Mouse (Mus musculus): ENCODE measurements around the gene Aspdh.

GRCm38 (mm10) chr7:44495992-44496770 is 31.0 kb downstream of the Aspdh start, which contains the start of the genes Emc10 and Fam71e1:
- TF ChIP-seq POLR2A (IDR thresholded peaks at IDR 0.05; ENCODE audit: insufficient read depth, low read depth, low read length) (peak; percentile 83; the same call in 1 of the 2 replicates), CTCF (IDR thresholded peaks at IDR 0.05; ENCODE audit: insufficient read depth, low read depth, low read length) (no peak)

Measured in olfactory bulb, adult 2 months (tissue).